Mouse (Mus musculus): ENCODE data around the gene Vps36. TPM values are rescaled to one million over a fixed set of nuclear protein-coding genes. Genes with fewer than 3 reads are reported as not detected.

Gene Vps36
- total RNA-seq, 2 experiments from 2014 or later, result 41.1 to 41.5 TPM

DNA sequence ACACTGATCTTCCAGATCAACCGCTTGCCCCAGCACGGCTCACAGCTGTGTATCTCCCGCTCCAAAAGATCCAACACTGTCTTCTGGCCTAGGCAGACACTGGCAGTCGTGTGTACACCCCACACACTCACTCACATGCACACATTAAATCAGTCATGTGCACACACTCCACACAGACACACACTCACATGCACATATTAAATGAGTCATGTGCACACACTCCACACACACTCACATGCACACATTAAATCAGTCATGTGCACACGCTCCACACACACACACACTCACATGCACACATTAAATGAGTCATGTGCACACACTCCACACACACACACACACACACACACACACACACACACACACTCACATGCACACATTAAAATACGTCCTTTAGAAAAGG lies 5.3 kb downstream of the Vps36 start:
- no peak for DNase-seq (ENCODE audit: extremely low spot score in 1 of 2, low spot score in 2 of 2)
- intact Hi-C loops (cut with DNase I), result loop anchor here (10.0 kb wide), 1 partner anchor 377 kb away; no protein-coding TSS in a partner anchor

DNA sequence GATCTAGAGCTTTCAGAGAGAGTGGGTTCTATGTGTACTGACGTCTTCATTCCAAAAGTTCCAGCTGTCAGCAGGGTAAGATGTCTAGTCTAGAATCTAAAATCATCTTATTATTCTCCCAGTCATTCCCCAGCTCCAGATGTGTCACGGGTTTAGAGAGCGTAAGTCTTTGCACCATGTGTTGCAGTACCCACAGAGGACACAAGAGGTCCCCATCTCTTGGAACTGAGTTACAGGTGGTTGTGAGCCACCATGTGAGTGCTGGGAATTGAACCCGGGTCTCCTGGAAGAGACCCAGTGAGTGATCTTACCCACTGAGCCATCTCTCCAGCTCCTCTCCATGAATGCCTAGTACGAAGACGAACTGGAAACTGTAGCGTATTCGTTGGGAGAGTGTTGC lies 6.9 kb downstream of the Vps36 start:
- intact Hi-C loops (cut with DNase I), result loop anchor here (10.0 kb wide), 1 partner anchor 375 kb away; no protein-coding TSS in a partner anchor
- DNase-seq (ENCODE audit: extremely low spot score in 1 of 2, low spot score in 2 of 2), result no peak

DNA sequence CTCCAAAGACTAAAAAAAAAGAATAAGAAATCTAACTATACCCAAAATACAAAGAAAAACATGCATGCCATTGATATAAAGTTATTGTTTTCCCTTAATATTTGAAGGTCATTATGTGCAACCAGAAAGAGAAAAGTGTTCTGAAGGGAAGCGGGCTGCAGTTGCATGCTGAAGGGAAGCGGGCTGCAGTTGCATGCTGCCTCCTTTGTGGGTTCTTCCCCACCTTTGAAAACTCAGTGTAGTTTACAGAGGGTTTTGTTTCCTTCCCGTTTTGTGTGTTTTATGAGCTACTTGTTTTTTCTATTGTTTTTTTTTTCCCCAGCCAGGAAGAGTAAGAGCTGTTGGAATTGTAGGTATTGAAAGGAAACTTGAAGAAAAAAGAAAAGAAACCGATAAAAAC lies 14.9 kb downstream of the Vps36 start:
- no peak for DNase-seq (ENCODE audit: extremely low spot score in 1 of 2, low spot score in 2 of 2)
- intact Hi-C loops (cut with DNase I), result no loop called here

DNA sequence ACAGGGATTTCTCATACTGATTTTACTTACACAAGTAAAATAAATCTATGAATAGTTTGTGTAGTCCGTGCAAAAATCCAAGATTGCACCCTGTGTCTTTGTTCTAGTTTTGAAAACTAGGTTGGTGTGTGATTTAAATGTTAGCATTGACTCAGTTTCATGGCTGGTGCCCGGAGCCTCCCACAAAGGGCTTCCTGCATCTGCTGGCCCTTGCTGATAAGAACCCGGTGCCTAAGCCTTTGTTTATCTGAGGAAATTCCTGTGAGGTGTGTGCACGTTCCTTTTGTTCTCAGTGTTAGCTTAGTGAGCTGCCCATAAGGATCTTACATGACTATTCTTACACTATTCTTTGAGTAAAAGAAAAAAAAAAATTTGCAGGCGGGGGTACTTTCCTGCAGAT lies 16.4 kb downstream of the Vps36 start:
- intact Hi-C loops (cut with DNase I), result no loop called here
- peak in 1 of 2 experiments; percentile 43 for DNase-seq (ENCODE audit: extremely low spot score in 1 of 2, low spot score in 2 of 2)

DNA sequence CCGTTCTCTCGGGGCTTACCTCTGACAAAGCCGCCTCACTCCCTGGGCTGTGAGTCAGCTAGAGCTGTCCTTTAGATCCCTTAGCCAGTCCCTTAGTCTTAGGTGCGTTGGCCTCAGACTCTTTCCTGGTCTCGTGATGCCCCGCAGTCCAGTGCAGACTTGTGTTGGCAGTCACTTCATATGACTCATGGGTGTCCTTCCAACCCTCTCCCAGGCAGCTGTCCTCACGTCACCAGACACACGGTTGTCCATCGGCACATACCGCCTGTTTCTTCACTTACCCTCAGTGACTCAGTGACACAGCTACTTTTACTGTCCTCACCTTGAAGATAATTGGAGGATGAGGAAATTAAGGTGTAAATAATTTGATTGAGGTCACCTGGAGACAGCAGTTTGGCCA lies 22.2 kb downstream of the Vps36 start:
- no peak for DNase-seq (ENCODE audit: extremely low spot score in 1 of 2, low spot score in 2 of 2)
- intact Hi-C loops (cut with DNase I), result no loop called here

DNA sequence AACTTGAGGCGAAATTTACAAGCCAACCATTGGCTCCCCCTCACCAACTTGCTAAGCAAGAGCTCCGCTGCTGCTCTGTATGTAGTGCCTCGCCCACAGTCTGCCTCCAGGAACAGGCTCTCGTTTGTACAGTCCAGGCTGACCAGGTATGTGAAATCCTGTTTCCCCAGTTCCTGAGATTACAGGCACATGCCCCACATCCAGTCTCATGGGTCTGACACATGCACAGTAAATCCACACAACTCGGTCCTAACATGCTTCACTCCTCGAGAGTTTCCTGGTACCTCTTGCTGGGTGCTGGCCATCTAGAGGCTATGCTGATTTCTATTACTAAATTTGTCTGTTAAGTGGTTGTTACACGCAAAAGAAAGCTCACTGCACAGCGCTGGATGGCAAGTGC lies 33.8 kb downstream of the Vps36 start:
- no peak for DNase-seq (ENCODE audit: extremely low spot score in 1 of 2, low spot score in 2 of 2)

DNA sequence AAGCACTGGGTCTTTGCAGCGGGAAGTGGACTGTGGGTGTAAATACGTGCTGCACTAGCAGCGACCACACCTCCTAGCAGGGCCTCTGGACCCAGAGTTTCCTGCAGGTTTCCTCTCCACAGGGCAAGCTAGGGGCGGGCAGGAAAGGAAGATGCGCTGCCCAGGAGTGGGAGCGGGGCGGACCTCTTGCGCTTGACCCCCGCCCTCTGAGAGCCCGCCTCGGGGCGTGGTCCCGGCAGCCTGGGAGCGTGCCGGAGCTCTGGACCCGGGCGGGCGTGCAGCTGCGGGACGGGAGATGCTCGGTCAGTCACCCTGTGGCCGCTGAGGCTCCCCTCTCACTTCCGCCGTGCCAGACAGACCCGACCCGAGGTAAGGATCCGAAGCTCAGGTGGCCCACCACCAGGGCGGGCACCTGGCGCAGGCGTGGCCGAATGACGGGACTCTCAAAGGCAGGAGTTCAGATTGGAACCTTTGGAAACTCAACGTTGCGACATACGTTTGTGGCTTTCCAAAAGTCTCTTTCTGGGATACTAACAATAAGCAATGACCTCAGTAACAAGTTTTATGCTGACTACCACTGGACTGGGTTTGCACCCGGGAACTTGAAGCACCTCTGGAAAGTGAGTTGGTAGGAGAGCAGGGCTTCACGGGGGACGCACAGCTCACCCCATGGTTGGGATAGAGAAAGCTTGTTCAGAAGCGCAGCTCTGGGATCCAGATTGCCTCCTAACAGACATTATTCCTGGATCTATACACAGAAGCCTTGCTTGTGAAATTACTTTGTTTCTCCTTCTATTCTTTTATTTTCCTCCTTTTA lies 34.7 kb downstream of the Vps36 start, which contains the start of gene Thsd1:
Gene Thsd1, plus strand, starts transcription at position 253 of the 817 bp plus-strand sequence.
- peak in 1 of 2 experiments; percentile 90 for DNase-seq (ENCODE audit: extremely low spot score in 1 of 2, low spot score in 2 of 2)
- intact Hi-C loops (cut with DNase I), result no loop called here

More for the DNA sequence above, 33.8 kb downstream of the Vps36 start:
- intact Hi-C loops (cut with DNase I), result no loop called here

DNA sequence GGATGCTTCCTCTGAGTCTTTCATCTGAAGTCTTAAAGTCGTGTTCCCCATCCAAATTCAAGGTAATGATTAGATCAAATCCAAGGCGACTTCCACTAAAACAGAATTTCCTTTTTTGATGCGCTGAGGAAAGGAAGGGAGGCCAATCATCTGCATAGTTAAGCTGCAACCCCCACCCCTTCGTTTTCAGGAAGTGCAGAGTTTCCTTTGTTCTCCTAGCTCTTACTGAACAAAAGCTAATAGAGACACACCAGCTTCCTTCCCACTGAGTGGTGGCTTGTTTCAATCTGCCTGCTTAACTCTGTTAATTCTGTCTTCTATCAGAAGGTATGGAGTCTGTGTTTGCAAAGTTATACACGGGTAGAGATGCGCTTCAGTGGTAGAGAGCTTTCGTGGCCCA lies 36.0 kb downstream of the Vps36 start:
- DNase-seq (ENCODE audit: extremely low spot score in 1 of 2, low spot score in 2 of 2), result no peak
- intact Hi-C loops (cut with DNase I), result no loop called here

DNA sequence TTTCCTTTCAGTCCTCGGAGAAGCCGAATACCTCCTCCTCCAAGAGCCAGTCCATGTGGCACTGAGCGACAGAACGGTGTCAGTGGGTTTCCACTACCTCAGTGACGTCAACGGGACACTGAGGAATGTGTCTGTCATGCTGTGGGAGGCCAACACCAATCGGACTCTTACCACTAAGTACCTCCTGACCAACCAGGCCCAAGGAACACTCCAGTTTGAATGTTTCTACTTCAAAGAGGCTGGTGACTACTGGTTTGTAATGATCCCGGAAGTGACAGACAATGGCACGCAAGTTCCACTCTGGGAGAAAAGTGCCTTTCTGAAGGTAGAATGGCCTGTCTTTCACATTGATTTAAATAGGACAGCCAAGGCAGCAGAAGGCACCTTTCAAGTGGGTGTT lies 50.4 kb downstream of the Vps36 start:
- no peak for DNase-seq (ENCODE audit: extremely low spot score in 1 of 2, low spot score in 2 of 2)
- intact Hi-C loops (cut with DNase I), result no loop called here

DNA sequence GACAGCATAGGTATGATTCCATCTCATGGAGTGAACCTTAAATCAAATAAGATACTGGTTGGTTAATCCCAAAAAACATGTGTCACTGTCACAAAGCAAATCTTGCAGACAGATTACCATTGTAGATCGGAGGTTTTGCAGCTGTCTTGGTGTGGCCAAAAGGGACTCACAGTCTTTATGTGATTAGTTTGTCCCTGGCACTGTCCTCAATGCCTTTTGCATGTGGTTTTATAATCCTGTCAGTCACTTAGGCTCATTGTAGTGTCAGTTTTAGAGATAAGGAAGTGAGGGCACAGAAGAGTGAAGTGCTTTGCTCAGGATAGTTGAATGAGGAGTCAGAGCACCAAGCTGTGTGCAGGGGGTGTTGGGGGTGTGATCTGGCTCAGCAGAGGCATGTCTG lies 53.1 kb downstream of the Vps36 start:
- intact Hi-C loops (cut with DNase I), result no loop called here

DNA sequence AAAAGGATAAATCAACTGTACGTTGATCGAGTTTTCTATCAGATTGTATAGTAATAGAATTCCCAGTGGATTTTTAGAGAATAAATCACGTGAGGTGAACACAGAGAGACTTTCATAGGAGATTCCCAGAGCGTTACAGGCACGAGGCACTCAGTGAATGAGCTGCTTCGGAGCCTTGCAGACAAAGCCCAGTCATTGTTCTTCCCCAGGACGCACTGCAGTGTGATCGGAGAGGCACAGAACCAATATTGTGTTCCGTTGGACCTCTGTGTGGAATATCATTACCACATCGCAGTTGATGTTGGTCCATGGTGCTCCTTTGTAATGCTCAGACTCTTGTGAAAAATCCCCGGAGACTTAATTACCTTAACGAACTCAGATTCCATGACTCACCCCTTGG lies 55.3 kb downstream of the Vps36 start:
- DNase-seq (ENCODE audit: extremely low spot score in 1 of 2, low spot score in 2 of 2), result no peak
- intact Hi-C loops (cut with DNase I), result no loop called here

More for the DNA sequence above, 53.1 kb downstream of the Vps36 start:
- no peak for DNase-seq (ENCODE audit: extremely low spot score in 1 of 2, low spot score in 2 of 2)

DNA sequence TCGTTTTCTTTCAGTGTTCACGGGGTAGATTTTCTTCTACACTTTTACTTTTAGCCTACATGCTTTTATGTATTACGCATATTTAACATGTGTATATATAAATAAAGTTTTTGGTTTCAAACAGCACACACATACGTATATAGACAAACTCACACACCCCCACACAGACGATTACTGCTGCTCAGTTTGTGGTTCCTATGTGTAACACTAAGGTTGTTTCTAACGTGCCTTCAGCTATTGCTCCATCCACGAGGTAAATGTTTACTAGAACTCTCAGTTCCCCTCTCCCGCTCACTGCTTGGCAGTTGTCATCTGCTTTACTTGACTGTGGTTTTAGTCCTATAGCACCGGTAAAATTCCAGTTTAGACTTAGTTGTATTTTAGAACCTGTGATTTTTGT lies 56.5 kb downstream of the Vps36 start:
- intact Hi-C loops (cut with DNase I), result no loop called here
- no peak for DNase-seq (ENCODE audit: extremely low spot score in 1 of 2, low spot score in 2 of 2)

DNA sequence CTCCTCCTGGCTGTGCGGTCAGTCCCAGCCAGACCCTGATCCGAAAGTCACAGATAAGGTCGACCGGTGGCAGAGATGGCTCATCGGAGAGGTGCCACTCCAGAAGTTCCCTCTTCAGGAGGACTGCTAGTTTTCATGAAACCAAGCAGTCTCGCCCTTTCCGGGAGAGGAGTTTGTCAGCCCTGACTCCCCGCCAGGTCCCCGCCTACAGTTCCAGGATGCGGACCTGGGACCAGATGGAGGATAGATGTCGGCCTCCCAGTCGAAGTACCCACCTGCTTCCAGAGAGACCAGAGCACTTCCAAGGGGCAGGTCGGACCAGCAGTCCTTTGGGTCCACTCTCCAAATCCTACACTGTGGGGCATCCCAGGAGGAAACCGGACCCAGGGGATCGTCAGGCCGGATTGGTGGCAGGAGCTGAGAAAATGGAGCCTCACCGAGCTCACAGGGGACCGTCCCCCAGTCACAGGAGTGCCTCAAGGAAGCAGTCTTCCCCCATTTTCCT lies 66.4 kb downstream of the Vps36 start:
- intact Hi-C loops (cut with DNase I), result no loop called here
- DNase-seq (ENCODE audit: extremely low spot score in 1 of 2, low spot score in 2 of 2), result peak in 1 of 2 experiments; percentile 59

DNA sequence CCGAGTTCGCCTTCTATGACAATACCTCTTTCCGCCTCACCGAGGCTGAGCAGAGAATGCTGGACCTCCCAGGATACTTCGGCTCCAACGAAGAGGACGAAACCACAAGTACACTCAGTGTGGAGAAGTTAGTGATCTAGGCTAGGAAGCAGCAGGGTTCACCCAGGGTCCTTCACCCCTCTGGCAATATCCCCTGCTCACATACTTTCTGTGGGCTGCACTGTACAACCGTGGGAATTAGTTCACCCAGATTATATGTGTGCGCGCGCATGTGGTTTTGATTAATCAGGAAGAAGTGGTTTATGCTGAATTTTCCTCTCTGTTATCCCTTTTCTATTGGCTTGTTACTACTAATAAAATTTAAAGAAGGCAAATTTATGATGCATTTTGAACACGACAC lies 66.9 kb downstream of the Vps36 start:
- intact Hi-C loops (cut with DNase I), result no loop called here
- peak in 1 of 2 experiments; percentile 51 for DNase-seq (ENCODE audit: extremely low spot score in 1 of 2, low spot score in 2 of 2)

DNA sequence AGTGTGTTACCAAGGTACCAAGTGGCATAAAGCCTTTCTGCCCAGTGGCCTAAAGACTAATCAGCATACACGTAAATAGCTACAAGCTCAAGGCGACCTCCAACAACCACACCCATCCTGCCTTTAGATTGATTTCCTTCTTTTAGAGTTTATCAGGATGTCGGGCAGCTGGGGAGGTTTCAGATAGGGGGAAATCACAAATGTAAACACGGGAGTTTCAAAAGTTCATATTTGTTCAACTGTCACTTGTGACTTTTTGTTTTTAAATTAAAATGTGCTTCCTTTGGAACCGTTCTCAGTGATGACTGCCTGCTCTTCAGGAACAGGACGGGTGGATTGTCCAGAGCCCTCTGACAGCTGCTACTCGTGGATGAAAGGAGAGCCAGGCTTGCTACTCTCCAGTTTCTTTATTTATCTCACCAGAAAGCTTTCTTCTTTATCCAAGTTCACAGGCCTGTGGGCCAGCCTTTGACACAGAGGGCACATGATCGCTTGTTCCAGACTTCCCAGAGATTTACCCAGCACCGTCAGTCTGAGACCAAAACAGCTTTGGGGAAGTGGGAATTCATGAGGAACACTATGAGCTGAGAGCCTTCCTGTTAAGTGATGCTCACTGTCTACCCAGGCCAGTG lies 67.6 kb downstream of the Vps36 start:
- intact Hi-C loops (cut with DNase I), result loop anchor here (2.0 kb wide), 1 partner anchor 67 kb away; the partner anchor contains the start of gene Vps36
- peak in 1 of 2 experiments; percentile 62 for DNase-seq (ENCODE audit: extremely low spot score in 1 of 2, low spot score in 2 of 2)

DNA sequence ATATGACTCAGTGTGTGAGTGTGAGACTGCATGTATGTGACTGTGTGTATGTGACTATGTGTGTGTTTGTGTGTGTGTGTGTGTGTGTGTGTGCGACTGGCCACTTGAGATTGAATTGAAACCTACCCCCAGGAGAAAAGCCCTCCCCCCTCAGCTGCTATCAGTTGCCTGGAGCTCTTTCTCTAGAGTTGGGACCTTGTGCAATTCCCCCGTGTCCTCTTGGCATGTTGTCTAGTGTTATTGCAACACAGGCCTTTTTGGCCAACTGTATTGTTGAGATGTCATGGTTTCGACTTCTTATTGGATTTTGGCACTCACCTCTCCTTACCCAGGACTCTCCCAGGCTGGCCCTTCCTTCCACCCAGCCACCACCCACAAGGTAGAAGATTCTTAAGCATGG lies 69.7 kb downstream of the Vps36 start:
- intact Hi-C loops (cut with DNase I), result no loop called here
- DNase-seq (ENCODE audit: extremely low spot score in 1 of 2, low spot score in 2 of 2), result no peak

DNA sequence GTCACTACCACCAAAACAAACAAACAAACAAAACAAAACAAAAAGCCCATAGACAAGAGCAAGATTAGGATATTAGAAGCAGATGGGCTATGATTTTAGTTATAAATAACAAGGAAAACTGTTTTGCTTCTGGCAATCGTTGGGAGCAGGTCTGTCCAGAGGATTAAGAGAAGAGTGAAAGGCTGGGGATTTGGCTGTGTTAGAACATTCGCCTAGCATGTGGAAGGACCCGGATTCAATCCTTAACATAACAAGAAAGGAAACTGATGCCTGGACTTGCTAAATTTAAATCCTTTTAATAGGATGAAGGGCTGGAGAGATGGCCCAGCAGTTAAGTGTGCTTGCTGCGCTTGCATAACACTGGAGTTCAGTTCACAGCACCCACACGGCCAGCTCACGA lies 71.7 kb downstream of the Vps36 start:
- no peak for DNase-seq (ENCODE audit: extremely low spot score in 1 of 2, low spot score in 2 of 2)
- intact Hi-C loops (cut with DNase I), result no loop called here

DNA sequence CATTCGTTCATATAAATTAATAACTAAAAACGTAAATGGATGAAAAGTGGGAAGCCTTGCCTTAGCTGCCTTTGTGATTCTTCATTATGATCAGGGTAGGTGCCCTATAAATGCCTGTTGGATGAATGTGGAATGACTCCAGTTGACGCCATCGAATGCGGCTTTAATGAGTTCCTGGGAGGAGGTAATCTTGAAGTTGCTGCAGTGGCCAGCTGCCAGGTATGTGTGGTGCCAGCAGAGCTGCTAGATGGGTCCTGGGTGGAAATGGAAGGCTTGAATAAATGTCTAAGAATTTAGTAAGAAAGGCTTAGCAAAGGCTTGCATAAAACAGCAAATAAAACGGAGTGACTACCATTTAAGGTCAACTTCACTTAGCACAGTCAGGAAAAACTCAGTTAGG lies 72.2 kb downstream of the Vps36 start:
- intact Hi-C loops (cut with DNase I), result no loop called here
- DNase-seq (ENCODE audit: extremely low spot score in 1 of 2, low spot score in 2 of 2), result no peak

DNA sequence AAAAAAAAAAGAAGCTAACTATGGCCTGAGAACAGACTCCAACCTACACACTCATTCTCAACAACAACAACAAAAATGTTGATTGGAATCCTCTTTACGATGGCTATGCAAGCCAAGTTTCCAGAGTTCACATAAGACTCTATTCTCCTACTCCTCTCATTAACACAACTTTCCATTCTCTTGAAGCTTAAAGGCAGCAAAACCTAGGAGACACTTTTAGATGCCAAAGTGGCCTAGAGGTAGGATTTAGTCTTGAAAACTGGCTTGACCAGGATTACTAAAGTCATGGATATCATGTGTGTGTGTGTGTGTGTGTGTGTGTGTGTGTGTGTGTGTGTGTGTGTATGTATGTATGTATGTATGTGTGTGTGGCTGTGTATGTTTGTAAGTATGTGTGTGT lies 72.6 kb downstream of the Vps36 start:
- no peak for DNase-seq (ENCODE audit: extremely low spot score in 1 of 2, low spot score in 2 of 2)
- intact Hi-C loops (cut with DNase I), result no loop called here

DNA sequence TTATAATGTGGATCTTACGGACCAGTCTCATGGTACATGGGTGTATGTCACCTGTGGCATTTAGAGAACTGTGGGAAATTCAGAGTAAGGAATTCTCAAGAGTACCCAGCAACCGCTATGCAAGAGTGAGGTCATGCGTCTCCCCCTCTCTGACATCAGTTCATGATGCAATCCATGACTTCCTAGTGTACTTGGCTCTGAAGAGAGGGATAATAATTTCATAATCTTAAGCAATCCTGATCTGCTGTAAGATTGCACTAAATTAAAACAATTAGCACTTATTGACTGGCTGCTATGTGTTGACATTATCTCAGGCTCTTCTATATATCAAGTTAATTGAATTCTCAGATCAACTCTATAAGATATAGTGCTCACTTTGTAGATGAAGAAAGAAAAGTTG lies 74.2 kb downstream of the Vps36 start:
- no peak for DNase-seq (ENCODE audit: extremely low spot score in 1 of 2, low spot score in 2 of 2)
- intact Hi-C loops (cut with DNase I), result no loop called here
